Comparison of ENCODE assay signal across 8 mouse cellular contexts in the genomic region with DNA sequence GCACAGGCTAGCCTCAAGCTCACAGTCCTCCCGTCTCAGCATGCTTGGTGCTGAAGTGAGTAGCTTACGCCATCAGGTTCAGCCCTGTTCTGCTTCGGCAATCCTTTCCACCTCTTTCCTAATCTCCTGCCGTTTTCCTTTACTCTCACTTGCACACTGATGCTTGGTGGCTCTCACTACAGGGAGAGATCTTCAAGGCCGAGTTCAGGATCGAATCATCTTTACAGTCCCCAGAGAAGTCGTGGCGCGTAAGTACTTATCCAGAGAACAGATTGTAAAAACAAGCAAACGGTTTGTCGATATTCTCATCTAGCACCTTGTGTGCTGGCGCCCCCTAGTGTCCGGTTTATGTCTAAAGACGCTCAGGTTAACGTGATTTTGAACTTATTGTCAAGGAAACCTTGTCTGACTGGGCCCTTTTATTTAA. TPM values are rescaled to one million over a fixed set of nuclear protein-coding genes. Genes with fewer than 3 reads are reported as not detected.
DNase-seq lines count a peak whose midpoint lies in the region; ATAC-seq lines count a peak whose summit lies in the region.

No protein-coding gene starts in this region.

- H3K9me3 ChIP-seq in embryonic facial prominence, embryonic 10.5 days: no peaks in the 10 kb centered on the region
- H3K9me3 ChIP-seq in midbrain, embryonic 12.5 days: no peaks in the 10 kb centered on the region

- ATAC-seq in midbrain, embryonic 12.5 days (ENCODE audit: low FRiP score, low read depth): peak; percentile 44

- peak overlapping the region; percentile 53 for H3K4me2 ChIP-seq in midbrain, embryonic 12.5 days (replicated peaks)

- H3K36me3 ChIP-seq in embryonic facial prominence, embryonic 10.5 days (replicated peaks): no peaks in the 10 kb centered on the region
- H3K36me3 ChIP-seq in midbrain, embryonic 12.5 days: no peaks in the 10 kb centered on the region

- peak; percentile 41 for DNase-seq in 3134 (ENCODE audit: extremely low read depth, insufficient read length, low spot score)
- DNase-seq in adrenal gland, postnatal 14 days: peak; percentile 88
- DNase-seq in embryonic facial prominence, embryonic 10.5 days (ENCODE audit: low spot score): peak; percentile 89
- DNase-seq in heart, adult 11 months: peak; percentile 87
- DNase-seq in kidney, adult 11 months: peak; percentile 78
- peak; percentile 93 for DNase-seq in left cerebral cortex, postnatal 4 days
- peak; percentile 42 for DNase-seq in skeletal muscle tissue, adult 2 months (ENCODE audit: low read depth, low spot score)

- H3K9ac ChIP-seq in midbrain, embryonic 12.5 days (replicated peaks): peak overlapping the region; percentile 52

- H3K4me1 ChIP-seq in embryonic facial prominence, embryonic 10.5 days: 0 out of 2 replicates have a peak, but pooled peaks cover 5% of the 10 kb centered on the region
- peaks cover 7% of the 10 kb centered on the region for H3K4me1 ChIP-seq in midbrain, embryonic 12.5 days

- H3K4me3 ChIP-seq in embryonic facial prominence, embryonic 10.5 days: peak overlapping the region; percentile 50
- H3K4me3 ChIP-seq in midbrain, embryonic 12.5 days: peak overlapping the region; percentile 36

- peak overlapping the region; percentile 52; the same call in 1 of the 2 replicates for H3K27ac ChIP-seq in embryonic facial prominence, embryonic 10.5 days (replicated peaks)
- H3K27ac ChIP-seq in midbrain, embryonic 12.5 days (replicated peaks): no peak overlapping the region

- intact Hi-C loops in left cerebral cortex, postnatal 4 days (cut with DNase I): no loop called here

- peaks cover 15% of the 10 kb centered on the region for H3K27me3 ChIP-seq in embryonic facial prominence, embryonic 10.5 days (replicated peaks; ENCODE audit: low read depth, poor library complexity, severe bottlenecking)
- H3K27me3 ChIP-seq in midbrain, embryonic 12.5 days: 0 out of 2 replicates have a peak, but pooled peaks cover 3% of the 10 kb centered on the region

- 5% methylated on average over 15 of the region's 15 CpGs for WGBS in embryonic facial prominence, embryonic 10.5 days
- WGBS in midbrain, embryonic 12.5 days: 5% methylated on average over 15 of the region's 15 CpGs

RNA-seq across cellular contexts. Expression of gene Sult6b2, which starts 10.2 kb away (rescaled TPM):
- not detected in 2 replicates for total RNA-seq in adrenal gland, postnatal 14 days (2021)
- polyA plus RNA-seq in embryonic facial prominence, embryonic 10.5 days (2016; fragmentation: Nextera tagmentation; extraction: Ambion mirVana): not detected in 2 replicates
- under 1 TPM in 1 of 2 experiments, not detected in 1; 0.16 TPM for total RNA-seq in left cerebral cortex, postnatal 4 days (2021)
- not detected in 2 replicates for polyA plus RNA-seq in midbrain, embryonic 12.5 days (2016; fragmentation: Nextera tagmentation; extraction: Ambion mirVana)

RNA-seq across cellular contexts. Expression of gene Cmas, which starts 58.0 kb away (rescaled TPM):
- total RNA-seq in adrenal gland, postnatal 14 days (2021): 31.3 and 35.6 TPM in 2 replicates
- 65.6 and 68.3 TPM in 2 replicates for polyA plus RNA-seq in embryonic facial prominence, embryonic 10.5 days (2016; fragmentation: Nextera tagmentation; extraction: Ambion mirVana)
- total RNA-seq in left cerebral cortex, postnatal 4 days (2021): 100 to 1,000 TPM; 135 to 148 TPM
- polyA plus RNA-seq in midbrain, embryonic 12.5 days (2016; fragmentation: Nextera tagmentation; extraction: Ambion mirVana): 138 and 143 TPM in 2 replicates

Comparison
In these comparisons a context has a peak if more than half of its experiments do, and no peak if none do; other contexts are left out.
1. DNase-seq: peak in every context shown above with its lines; median percentile 93 in left cerebral cortex, postnatal 4 days; 89 in embryonic facial prominence, embryonic 10.5 days; 88 in adrenal gland, postnatal 14 days; 87 in heart, adult 11 months; 78 in kidney, adult 11 months; 42 in skeletal muscle tissue, adult 2 months; 41 in 3134.